ENCODE assay signal across 8 mouse cellular contexts in the genomic region with DNA sequence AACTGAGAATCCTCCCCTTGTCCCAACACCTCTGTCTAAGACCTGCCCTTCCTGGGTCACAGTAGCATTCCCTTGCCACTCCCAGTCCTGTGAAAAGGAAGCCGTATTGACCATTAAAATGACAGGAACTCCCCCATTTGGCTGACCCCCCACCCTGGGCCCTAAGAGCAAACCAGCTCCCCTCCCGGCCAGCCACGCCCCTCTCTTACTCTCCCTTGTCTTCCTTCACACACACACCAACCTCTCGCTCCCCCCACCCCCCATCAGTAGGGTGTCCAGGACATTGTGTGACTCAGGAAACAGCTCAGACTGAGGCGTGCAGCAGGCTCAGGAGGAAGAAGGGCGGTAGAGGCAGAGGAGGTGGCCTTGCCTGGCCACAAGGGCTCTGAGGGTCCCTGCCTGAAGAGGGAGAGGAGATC. TPM values are rescaled to one million over a fixed set of nuclear protein-coding genes. Genes with fewer than 3 reads are reported as not detected.
DNase-seq lines count a peak whose midpoint lies in the region; ATAC-seq and TF ChIP-seq lines count a peak whose summit lies in the region.

A gene (plus strand): TSS at position 266 of the 419 bp plus-strand sequence.

- TF ChIP-seq CTCF in forebrain, postnatal 0 days (IDR thresholded peaks at IDR 0.05; ENCODE audit: low read depth) = no peak
- TF ChIP-seq CTCF in liver, adult 2 months (IDR thresholded peaks at IDR 0.05; ENCODE audit: low read depth, low read length) = no peak

- no peak for ATAC-seq in forebrain, postnatal 0 days
- ATAC-seq in hindbrain, embryonic 13.5 days (ENCODE audit: low FRiP score) = no peak
- ATAC-seq in neural tube, embryonic 13.5 days (ENCODE audit: low read depth) = no peak

- no peaks in the 10 kb centered on the region for H3K79me2 ChIP-seq in liver, adult 2 months (ENCODE audit: control insufficient read depth, insufficient read depth, low read length)

- DNase-seq in left cerebral cortex, postnatal 10 days (ENCODE audit: extremely low spot score in 1 of 2, low spot score in 2 of 2) = peak in 1 of 2 experiments; percentile 73
- DNase-seq in left cerebral cortex, postnatal 4 days = no peak
- no peak for DNase-seq in forebrain, postnatal 0 days
- DNase-seq in liver, adult 2 months (ENCODE audit: extremely low read depth, low read depth, low spot score) = no peak
- DNase-seq in thymus, postnatal 14 days = no peak
- no peak for DNase-seq in T-cell, adult 2 months (ENCODE audit: low spot score)

- WGBS in forebrain, postnatal 0 days = 18% methylated on average over 6 of the region's 6 CpGs
- 20% methylated on average over 6 of the region's 6 CpGs for WGBS in hindbrain, embryonic 13.5 days
- 29% methylated on average over 6 of the region's 6 CpGs for WGBS in liver, adult 2 months
- 5% methylated on average over 6 of the region's 6 CpGs for WGBS in neural tube, embryonic 13.5 days

- H3K27ac ChIP-seq in forebrain, postnatal 0 days (ENCODE audit: low read depth, low read length) = peak within 1 kb of the TSS; percentile 54; the same call in 1 of the 2 replicates
- peak within 1 kb of the TSS; percentile 64 for H3K27ac ChIP-seq in hindbrain, embryonic 13.5 days
- peak within 1 kb of the TSS; percentile 57 for H3K27ac ChIP-seq in liver, adult 2 months (replicated peaks; ENCODE audit: insufficient read depth, low read depth, low read length)
- peak within 1 kb of the TSS; percentile 69 for H3K27ac ChIP-seq in neural tube, embryonic 13.5 days (replicated peaks)

- no peaks in the 10 kb centered on the region for H3K36me3 ChIP-seq in forebrain, postnatal 0 days (ENCODE audit: insufficient read depth)
- H3K36me3 ChIP-seq in hindbrain, embryonic 13.5 days = no peaks in the 10 kb centered on the region
- H3K36me3 ChIP-seq in liver, adult 2 months (ENCODE audit: control insufficient read depth, insufficient read depth, low read length) = no peaks in the 10 kb centered on the region
- H3K36me3 ChIP-seq in neural tube, embryonic 13.5 days = no peaks in the 10 kb centered on the region

- H3K4me1 ChIP-seq in forebrain, postnatal 0 days (ENCODE audit: insufficient read depth) = no peaks in the 10 kb centered on the region
- peaks cover 10% of the 10 kb centered on the region; the same call in 1 of the 2 replicates for H3K4me1 ChIP-seq in hindbrain, embryonic 13.5 days (replicated peaks)
- no peaks in the 10 kb centered on the region for H3K4me1 ChIP-seq in liver, adult 2 months (ENCODE audit: control insufficient read depth, insufficient read depth, low read length)
- peaks cover 8% of the 10 kb centered on the region for H3K4me1 ChIP-seq in neural tube, embryonic 13.5 days (replicated peaks)

- H3K4me2 ChIP-seq in forebrain, postnatal 0 days (ENCODE audit: low read depth) = no peak within 1 kb of the TSS
- H3K4me2 ChIP-seq in hindbrain, embryonic 13.5 days = peak within 1 kb of the TSS; percentile 17
- peak within 1 kb of the TSS; percentile 26 for H3K4me2 ChIP-seq in neural tube, embryonic 13.5 days

- TF ChIP-seq POLR2A in liver, adult 2 months (IDR thresholded peaks at IDR 0.05; ENCODE audit: extremely low read depth, insufficient read depth, low read length) = no peak

- no peaks in the 10 kb centered on the region for H3K27me3 ChIP-seq in forebrain, postnatal 0 days (ENCODE audit: insufficient read depth, low read length)
- peaks cover 11% of the 10 kb centered on the region for H3K27me3 ChIP-seq in hindbrain, embryonic 13.5 days
- H3K27me3 ChIP-seq in liver, adult 2 months (ENCODE audit: control insufficient read depth, insufficient read depth, low read length) = no peaks in the 10 kb centered on the region
- H3K27me3 ChIP-seq in neural tube, embryonic 13.5 days = no peaks in the 10 kb centered on the region

- H3K9me3 ChIP-seq in forebrain, postnatal 0 days (ENCODE audit: low read length) = no peaks in the 10 kb centered on the region
- no peaks in the 10 kb centered on the region for H3K9me3 ChIP-seq in hindbrain, embryonic 13.5 days
- H3K9me3 ChIP-seq in neural tube, embryonic 13.5 days = no peaks in the 10 kb centered on the region

- H3K9ac ChIP-seq in forebrain, postnatal 0 days = no peak within 1 kb of the TSS
- H3K9ac ChIP-seq in hindbrain, embryonic 13.5 days = peak within 1 kb of the TSS; percentile 51; the same call in 1 of the 2 replicates
- H3K9ac ChIP-seq in liver, adult 2 months (ENCODE audit: low read depth, low read length) = peak within 1 kb of the TSS; percentile 25; the same call in 1 of the 2 replicates
- peak within 1 kb of the TSS; percentile 41; the same call in 1 of the 2 replicates for H3K9ac ChIP-seq in neural tube, embryonic 13.5 days

- intact Hi-C loops in left cerebral cortex, postnatal 10 days (cut with DNase I) = no loop called here
- intact Hi-C loops in left cerebral cortex, postnatal 4 days (cut with DNase I) = no loop called here

- H3K4me3 ChIP-seq in forebrain, postnatal 0 days (ENCODE audit: low read depth, low read length) = no peak within 1 kb of the TSS
- H3K4me3 ChIP-seq in hindbrain, embryonic 13.5 days = no peak within 1 kb of the TSS
- H3K4me3 ChIP-seq in liver, adult 2 months (ENCODE audit: insufficient read depth, low read depth, low read length) = peak within 1 kb of the TSS; percentile 55
- H3K4me3 ChIP-seq in neural tube, embryonic 13.5 days = 0 out of 2 replicates have a peak within 1 kb of the TSS, but pooled peaks have one; percentile 2

RNA-seq across cellular contexts. Expression of the gene that starts here (rescaled TPM):
- total RNA-seq in left cerebral cortex, postnatal 10 days (2021) = 10 to 100 TPM; 10.6 to 12.0 TPM
- total RNA-seq in left cerebral cortex, postnatal 4 days (2021) = 1 to 10 TPM; 9.8 TPM
- total RNA-seq in forebrain, postnatal 0 days (2014; rRNA removed) = 2.8 and 16.0 TPM in 2 replicates
- 3.8 and 5.5 TPM in 2 replicates for polyA plus RNA-seq in forebrain, postnatal 0 days (2015; fragmentation: Nextera tagmentation; extraction: Ambion mirVana)
- polyA plus RNA-seq in hindbrain, embryonic 13.5 days (2015; fragmentation: Nextera tagmentation; extraction: Ambion mirVana) = 7.4 and 8.4 TPM in 2 replicates
- 0.83 and 2.6 TPM in 2 replicates for total RNA-seq in liver, adult 2 months (2014; rRNA removed)
- 1.8 and 3.4 TPM in 2 replicates for polyA plus RNA-seq in liver, adult 2 months (2012; rRNA removed)
- polyA plus RNA-seq in neural tube, embryonic 13.5 days (2015; fragmentation: Nextera tagmentation; extraction: Ambion mirVana) = 5.4 and 9.5 TPM in 2 replicates

Comparison
In these comparisons a context has a peak if more than half of its experiments do, and no peak if none do; other contexts are left out.
1. H3K4me3 ChIP-seq: peak in liver, adult 2 months (single experiment) and neural tube, embryonic 13.5 days (single experiment); none in forebrain, postnatal 0 days (single experiment) and hindbrain, embryonic 13.5 days (single experiment).
2. Peak in every context shown above with its lines, with median percentiles within 50 percentile points of each other: H3K27ac ChIP-seq.